Mouse (Mus musculus) forebrain, embryonic 13.5 days (tissue): ENCODE measurements around the gene Maml2. TPM values are rescaled to one million over a fixed set of nuclear protein-coding genes. Genes with fewer than 3 reads are reported as not detected.

Source experiments
- ATAC-seq: fragments of 200-750 bp; cut with Nextera tagmentation; 2 replicates; pipeline ENCODE4 v1.8.0; 2017
- H3K27ac ChIP-seq: fragments of 300-500 bp; sonication (generic); 2 replicates; pipeline ENCODE4 v1.5.1; 2015; ENCODE audit warnings: inconsistent platforms, mild to moderate bottlenecking, moderate library complexity
- H3K27me3 ChIP-seq: fragments of 300-500 bp; sonication (generic); 2 replicates; pipeline ENCODE4 v1.6.1; 2015; ENCODE audit warnings: mild to moderate bottlenecking, inconsistent platforms
- H3K36me3 ChIP-seq: fragments of 300-500 bp; sonication (generic); 2 replicates; pipeline ENCODE4 v1.6.1; 2015; ENCODE audit warnings: mild to moderate bottlenecking, inconsistent platforms; ENCODE audit not compliant: poor library complexity, severe bottlenecking
- H3K4me1 ChIP-seq: fragments of 300-500 bp; sonication (generic); 2 replicates; pipeline ENCODE4 v1.6.1; 2015; ENCODE audit warnings: inconsistent platforms
- H3K4me2 ChIP-seq: fragments of 300-500 bp; sonication (generic); 2 replicates; pipeline ENCODE4 v1.6.1; 2015; ENCODE audit warnings: inconsistent platforms, mild to moderate bottlenecking, moderate library complexity
- H3K4me3 ChIP-seq: fragments of 300-500 bp; sonication (generic); 2 replicates; pipeline ENCODE4 v1.5.1; 2015; ENCODE audit warnings: mild to moderate bottlenecking, inconsistent platforms
- H3K9ac ChIP-seq: fragments of 300-500 bp; sonication (generic); 2 replicates; pipeline ENCODE4 v1.6.1; 2015; ENCODE audit warnings: mild to moderate bottlenecking, inconsistent platforms
- H3K9me3 ChIP-seq: fragments of 300-500 bp; sonication (generic); replicated peaks from 2 replicates; pipeline ENCODE4 v1.6.1; 2016; ENCODE audit warnings: inconsistent platforms
- WGBS: fragments of 180-500 bp; shearing (Covaris S2); methylation state at CpG from one replicate; pipeline ENCODE4 v1.1.7; 2015; 5-methylcytosine and 5-hydroxymethylcytosine counted together
- polyA plus RNA-seq: library from polyadenylated mRNA; unstranded; fragments of >200 nt; fragmentation: Nextera tagmentation; extraction: Ambion mirVana; gene quantifications from 2 replicates; pipeline ENCODE4 v1.2.1, GENCODE M21; 2015

Maml2 gene
- polyA plus RNA-seq, 1 experiment from 2014 or later = 8.8 TPM

- Histone ChIP-seq H3K4me2 (no peak overlapping the region), H3K4me3 (no peak overlapping the region), H3K27ac (no peak overlapping the region), H3K4me1 (peaks cover 7% of the 10 kb centered on the region), H3K27me3 (no peaks in the 10 kb centered on the region), H3K9me3 (no peaks in the 10 kb centered on the region), H3K36me3 (no peaks in the 10 kb centered on the region), H3K9ac (no peak overlapping the region)
- ATAC-seq = no peak
- WGBS = 81% methylated on average over 5 of the region's 5 CpGs
Measured at GRCm38 (mm10) chr9:13314577-13315004, 16.8 kb downstream of the Maml2 start.

GRCm38 (mm10) chr9:13315393-13315792 lies 17.6 kb downstream of the Maml2 start:
- peaks cover under 1% of the 10 kb centered on the region; the same call in 1 of the 2 replicates for H3K4me1 ChIP-seq
- no peak overlapping the region for H3K4me3 ChIP-seq
- no peak overlapping the region for H3K4me2 ChIP-seq
- no peaks in the 10 kb centered on the region for H3K9me3 ChIP-seq
- no peak overlapping the region for H3K9ac ChIP-seq
- no peak overlapping the region for H3K27ac ChIP-seq
- H3K27me3 ChIP-seq = no peaks in the 10 kb centered on the region
- ATAC-seq = no peak
- 87% methylated on average over 5 of the region's 5 CpGs for WGBS
- H3K36me3 ChIP-seq = no peaks in the 10 kb centered on the region

GRCm38 (mm10) chr9:13319566-13319965 lies 21.8 kb downstream of the Maml2 start:
- ATAC-seq = no peak
- H3K9me3 ChIP-seq = no peaks in the 10 kb centered on the region
- no peaks in the 10 kb centered on the region for H3K36me3 ChIP-seq
- no peak overlapping the region for H3K4me2 ChIP-seq
- H3K9ac ChIP-seq = no peak overlapping the region
- no peaks in the 10 kb centered on the region for H3K27me3 ChIP-seq
- peaks cover 15% of the 10 kb centered on the region; the same call in 1 of the 2 replicates for H3K4me1 ChIP-seq
- WGBS = 90% methylated on average over 2 of the region's 2 CpGs
- no peak overlapping the region for H3K27ac ChIP-seq
- H3K4me3 ChIP-seq = no peak overlapping the region

GRCm38 (mm10) chr9:13320800-13321364 lies 23.1 kb downstream of the Maml2 start:
- no peak for ATAC-seq
- 84% methylated on average over 5 of the region's 5 CpGs for WGBS
- no peaks in the 10 kb centered on the region for H3K27me3 ChIP-seq
- H3K4me1 ChIP-seq = peaks cover 15% of the 10 kb centered on the region; the same call in 1 of the 2 replicates
- no peak overlapping the region for H3K4me2 ChIP-seq
- no peak overlapping the region for H3K4me3 ChIP-seq
- H3K9ac ChIP-seq = no peak overlapping the region
- no peak overlapping the region for H3K27ac ChIP-seq
- no peaks in the 10 kb centered on the region for H3K9me3 ChIP-seq
- H3K36me3 ChIP-seq = no peaks in the 10 kb centered on the region

GRCm38 (mm10) chr9:13323074-13323473 lies 25.3 kb downstream of the Maml2 start:
- 88% methylated on average over 2 of the region's 2 CpGs for WGBS

DNA sequence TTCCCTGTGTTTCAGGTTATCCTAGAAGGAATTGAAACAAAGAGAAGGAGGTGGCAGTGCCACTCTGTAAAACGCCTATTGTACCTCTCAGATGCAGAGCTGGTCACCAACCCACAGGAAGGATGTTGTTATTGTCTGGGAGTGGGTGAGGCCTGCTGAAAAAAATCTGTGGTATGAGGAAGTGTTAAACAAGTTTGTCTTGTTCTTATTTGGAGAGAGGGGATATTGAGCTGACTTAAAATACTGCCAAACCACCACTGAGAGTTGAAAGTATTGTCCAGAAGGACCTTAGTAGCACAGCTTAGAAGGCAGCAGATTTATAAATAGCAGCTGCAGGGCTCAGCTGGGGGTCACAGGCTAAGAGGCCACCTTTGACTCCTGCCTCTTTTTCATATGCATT lies 25.9 kb downstream of the Maml2 start:
- Histone ChIP-seq H3K27ac (no peak overlapping the region), H3K27me3 (no peaks in the 10 kb centered on the region), H3K4me1 (peaks cover 15% of the 10 kb centered on the region; the same call in 1 of the 2 replicates), H3K4me3 (no peak overlapping the region), H3K4me2 (no peak overlapping the region), H3K9ac (no peak overlapping the region), H3K9me3 (no peaks in the 10 kb centered on the region), H3K36me3 (no peaks in the 10 kb centered on the region)
- no peak for ATAC-seq
- WGBS = 35% methylated on average over 1 of the region's 1 CpGs

More at GRCm38 (mm10) chr9:13323074-13323473, 25.3 kb downstream of the Maml2 start:
- no peaks in the 10 kb centered on the region for H3K36me3 ChIP-seq
- no peaks in the 10 kb centered on the region for H3K27me3 ChIP-seq
- H3K27ac ChIP-seq = no peak overlapping the region
- peaks cover 15% of the 10 kb centered on the region; the same call in 1 of the 2 replicates for H3K4me1 ChIP-seq
- ATAC-seq = no peak
- H3K9me3 ChIP-seq = no peaks in the 10 kb centered on the region
- H3K4me3 ChIP-seq = no peak overlapping the region
- H3K4me2 ChIP-seq = no peak overlapping the region
- H3K9ac ChIP-seq = no peak overlapping the region

- no peak for ATAC-seq
- no peaks in the 10 kb centered on the region for H3K27me3 ChIP-seq
- no peaks in the 10 kb centered on the region for H3K4me1 ChIP-seq
- no peak overlapping the region for H3K4me3 ChIP-seq
- no peaks in the 10 kb centered on the region for H3K9me3 ChIP-seq
- no peak overlapping the region for H3K4me2 ChIP-seq
- H3K27ac ChIP-seq = no peak overlapping the region
- H3K9ac ChIP-seq = no peak overlapping the region
- peaks cover 7% of the 10 kb centered on the region for H3K36me3 ChIP-seq
Measured at GRCm38 (mm10) chr9:13414230-13414766, 116.5 kb downstream of the Maml2 start.

GRCm38 (mm10) chr9:13425031-13425940 lies 127.5 kb downstream of the Maml2 start:
- H3K36me3 ChIP-seq = no peaks in the 10 kb centered on the region
- no peaks in the 10 kb centered on the region for H3K27me3 ChIP-seq
- H3K4me1 ChIP-seq = peaks cover 55% of the 10 kb centered on the region
- 6% methylated on average over 7 of the region's 7 CpGs for WGBS
- H3K4me3 ChIP-seq = no peak overlapping the region; the same call in 1 of the 2 replicates
- H3K9ac ChIP-seq = no peak overlapping the region
- peak overlapping the region; percentile 45 for H3K4me2 ChIP-seq
- no peaks in the 10 kb centered on the region for H3K9me3 ChIP-seq
- peak; percentile 95 for ATAC-seq
- H3K27ac ChIP-seq = peak overlapping the region; percentile 73

GRCm38 (mm10) chr9:13429477-13430125 lies 131.8 kb downstream of the Maml2 start:
- H3K4me1 ChIP-seq = peaks cover 47% of the 10 kb centered on the region
- H3K9ac ChIP-seq = no peak overlapping the region
- no peaks in the 10 kb centered on the region for H3K36me3 ChIP-seq
- H3K4me2 ChIP-seq = no peak overlapping the region
- H3K27ac ChIP-seq = no peak overlapping the region
- H3K4me3 ChIP-seq = no peak overlapping the region
- H3K9me3 ChIP-seq = no peaks in the 10 kb centered on the region
- ATAC-seq = no peak
- H3K27me3 ChIP-seq = no peaks in the 10 kb centered on the region
- 68% methylated on average over 2 of the region's 2 CpGs for WGBS

- Histone ChIP-seq H3K4me2 (no peak overlapping the region), H3K27me3 (no peaks in the 10 kb centered on the region), H3K4me3 (no peak overlapping the region), H3K27ac (no peak overlapping the region), H3K9me3 (no peaks in the 10 kb centered on the region), H3K9ac (no peak overlapping the region), H3K4me1 (peaks cover 40% of the 10 kb centered on the region), H3K36me3 (no peaks in the 10 kb centered on the region)
- WGBS = 89% methylated on average over 6 of the region's 6 CpGs
- ATAC-seq = no peak
Measured at GRCm38 (mm10) chr9:13430302-13430701, 132.5 kb downstream of the Maml2 start.

DNA sequence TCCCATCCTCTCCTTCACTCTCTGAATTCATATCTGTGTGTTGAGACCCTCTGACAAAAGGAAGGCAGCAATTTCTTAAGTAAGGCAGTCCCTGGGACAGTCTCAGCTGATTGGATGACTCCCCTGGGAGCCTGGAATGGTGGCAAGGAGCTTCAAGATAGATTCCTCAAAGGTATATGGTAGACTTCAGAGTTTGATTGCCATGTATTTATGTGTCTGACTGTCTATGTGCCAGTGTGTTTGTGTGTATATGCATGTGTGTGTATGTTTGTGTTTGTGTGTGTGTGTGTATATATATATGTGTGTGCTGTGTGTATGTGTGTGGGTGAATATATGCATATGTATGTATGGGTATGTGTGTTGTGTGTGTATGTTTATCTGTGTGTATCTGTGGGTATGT lies 133.0 kb downstream of the Maml2 start:
- H3K4me2 ChIP-seq = no peak overlapping the region
- no peak for ATAC-seq
- H3K27ac ChIP-seq = no peak overlapping the region
- H3K9ac ChIP-seq = no peak overlapping the region
- no peaks in the 10 kb centered on the region for H3K36me3 ChIP-seq
- no peaks in the 10 kb centered on the region for H3K27me3 ChIP-seq
- peaks cover 36% of the 10 kb centered on the region for H3K4me1 ChIP-seq
- H3K9me3 ChIP-seq = no peaks in the 10 kb centered on the region
- no peak overlapping the region for H3K4me3 ChIP-seq

- H3K27ac ChIP-seq = no peak overlapping the region
- H3K27me3 ChIP-seq = no peaks in the 10 kb centered on the region
- no peak overlapping the region for H3K4me3 ChIP-seq
- no peak overlapping the region for H3K9ac ChIP-seq
- no peaks in the 10 kb centered on the region for H3K9me3 ChIP-seq
- H3K4me2 ChIP-seq = no peak overlapping the region
- ATAC-seq = no peak
- H3K4me1 ChIP-seq = peaks cover 27% of the 10 kb centered on the region
- H3K36me3 ChIP-seq = no peaks in the 10 kb centered on the region
- 80% methylated on average over 3 of the region's 3 CpGs for WGBS
Measured at GRCm38 (mm10) chr9:13431646-13432045, 133.9 kb downstream of the Maml2 start.
